Mouse (Mus musculus) adrenal gland, postnatal 36 days (tissue): ENCODE measurements around the gene Gm884. TPM values are rescaled to one million over a fixed set of nuclear protein-coding genes. Genes with fewer than 3 reads are reported as not detected.

ENCODE experiments used
- DNase-seq, 2 experiments: peaks; one replicate each; pipeline ENCODE4 v3.0.0; 2021; ENCODE audit warnings: mixed read lengths in 1 of 2
- long read RNA-seq, 2 experiments: library from polyadenylated mRNA; stranded (forward); transcript quantifications; one replicate each; pipeline ENCODE4 v2.0.0; 2021; ENCODE audit warnings: borderline sequencing depth in 2 of 2
- total RNA-seq, 2 experiments: library from RNA; stranded (reverse); gene quantifications; 2 replicates each; pipeline ENCODE4 v1.2.3; 2021

Gene Gm884
- total RNA-seq = not detected
- long read RNA-seq, experiment 1 = 0 reads
- long read RNA-seq, experiment 2 = 0 reads

DNA sequence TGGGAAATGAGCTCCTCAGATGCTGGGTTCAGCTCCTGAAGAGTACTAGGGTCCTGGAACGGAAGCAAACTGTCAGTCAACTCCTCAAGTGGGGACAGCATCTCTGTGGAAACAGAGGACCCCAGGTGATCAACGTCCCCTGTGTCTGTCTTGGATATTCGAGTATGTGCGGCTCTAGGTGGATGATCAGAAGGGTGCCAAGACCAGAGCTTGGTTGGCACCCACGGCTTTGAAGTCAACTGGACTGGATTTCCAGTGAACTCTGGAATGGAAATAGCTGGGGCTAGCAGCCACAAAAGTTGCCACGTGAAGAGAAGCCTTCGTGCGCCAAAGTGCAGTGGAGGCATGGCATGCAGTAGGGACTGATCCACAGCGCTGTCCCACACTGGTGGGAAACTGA, at the start of gene Gm884:
Gm884 (minus strand) TSS at position 101 of the 400 bp plus-strand sequence.
- DNase-seq = no peak

DNA sequence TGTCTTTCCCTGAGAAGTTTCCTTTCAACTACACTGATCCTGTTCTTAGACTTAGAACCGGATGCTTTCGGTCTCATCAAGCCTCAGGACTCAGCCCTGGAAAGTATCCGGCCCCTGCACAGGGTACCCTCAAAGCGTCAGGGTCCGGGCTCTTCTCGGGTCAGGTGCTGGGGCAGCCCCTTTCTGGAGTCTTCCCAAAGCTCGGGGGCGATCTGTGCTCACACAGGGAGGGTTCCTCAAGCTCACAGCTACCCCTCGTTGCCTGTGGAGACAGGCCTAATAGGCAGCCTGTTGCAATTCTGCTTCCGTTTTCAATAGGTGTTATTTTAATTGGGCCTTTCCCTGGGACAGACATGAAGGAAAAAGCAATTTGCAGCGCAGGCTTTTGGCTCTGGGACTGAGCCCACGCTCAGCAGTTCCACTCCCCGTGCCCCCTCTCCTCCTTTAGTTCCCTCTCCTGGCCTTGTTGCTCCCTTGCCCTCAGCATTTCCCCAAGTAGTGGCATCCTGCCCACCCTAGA, 46.0 kb upstream of the Gm884 start:
- no peak for DNase-seq

DNA sequence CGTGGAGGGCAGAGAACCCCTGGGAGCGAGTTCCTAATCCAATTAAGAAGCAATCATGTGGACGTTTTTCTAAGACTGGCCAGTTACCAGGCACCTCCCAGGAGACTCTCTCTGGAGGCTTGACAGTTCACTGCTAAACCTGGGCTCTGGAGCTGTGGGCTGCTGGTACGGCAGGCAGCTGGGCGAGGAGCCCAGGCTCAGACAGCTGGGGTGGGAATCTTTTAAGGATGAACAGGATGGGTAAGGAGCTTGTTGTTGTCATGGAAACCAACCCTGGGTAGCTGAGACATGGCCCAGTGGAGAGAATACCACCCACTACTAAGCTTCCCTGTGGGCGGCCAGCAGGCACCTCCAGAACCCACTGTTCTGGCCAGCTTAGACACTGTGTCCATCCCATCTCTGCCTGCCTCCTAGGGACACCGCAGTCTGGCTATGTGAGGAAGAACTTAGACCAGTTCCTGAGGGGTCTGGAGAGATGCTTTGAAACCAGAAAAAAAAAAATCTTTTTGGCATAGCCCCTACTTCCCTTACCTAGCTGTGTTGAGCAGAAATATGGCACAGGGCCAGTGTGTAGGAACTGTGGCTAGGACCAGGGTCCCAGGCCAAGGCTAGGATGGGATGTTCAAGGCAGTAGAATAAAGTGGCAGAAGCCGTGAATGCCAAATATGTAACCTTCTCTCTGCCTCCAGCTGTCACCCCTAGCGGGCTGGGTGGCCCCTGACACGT, 45.4 kb upstream of the Gm884 start:
- DNase-seq = peak in 1 of 2 experiments; percentile 28

DNA sequence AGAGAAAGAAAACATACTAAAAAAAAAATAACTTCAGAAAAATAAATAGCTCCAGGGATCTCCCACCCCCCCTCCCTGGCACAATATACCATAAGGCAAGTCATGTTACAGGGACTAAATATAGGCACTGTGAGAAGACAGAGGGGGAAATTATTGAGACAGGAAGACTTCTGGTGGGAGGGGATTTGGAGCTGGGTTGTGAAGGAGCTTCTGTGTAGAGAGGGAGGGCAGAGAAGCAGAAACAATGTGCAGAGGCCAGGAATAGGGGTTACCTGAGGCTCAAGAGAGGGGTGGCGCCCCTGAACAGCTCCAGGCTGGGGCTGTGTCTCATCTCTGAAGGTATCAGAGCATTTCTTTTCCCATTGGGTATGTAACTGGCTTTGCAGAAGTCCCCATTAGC, 44.8 kb upstream of the Gm884 start:
- DNase-seq = no peak

DNA sequence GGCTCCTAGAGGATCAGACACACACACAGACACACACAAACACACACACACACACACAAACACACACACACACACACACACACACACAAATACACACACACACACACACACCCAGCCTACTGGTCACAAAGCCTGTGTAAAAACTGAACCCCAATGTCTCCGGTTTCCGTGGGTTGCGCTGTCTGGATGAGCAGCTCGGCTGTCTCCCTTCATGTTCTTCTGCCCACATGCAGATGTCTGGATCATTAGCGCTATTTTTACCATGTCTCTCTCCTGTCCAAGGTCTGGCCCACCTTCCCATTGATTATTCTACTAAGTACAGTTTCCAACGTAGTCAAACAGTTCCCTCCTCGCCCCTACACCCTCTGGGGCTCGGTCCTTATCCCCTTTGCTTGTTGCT, 42.2 kb upstream of the Gm884 start:
- no peak for DNase-seq

DNA sequence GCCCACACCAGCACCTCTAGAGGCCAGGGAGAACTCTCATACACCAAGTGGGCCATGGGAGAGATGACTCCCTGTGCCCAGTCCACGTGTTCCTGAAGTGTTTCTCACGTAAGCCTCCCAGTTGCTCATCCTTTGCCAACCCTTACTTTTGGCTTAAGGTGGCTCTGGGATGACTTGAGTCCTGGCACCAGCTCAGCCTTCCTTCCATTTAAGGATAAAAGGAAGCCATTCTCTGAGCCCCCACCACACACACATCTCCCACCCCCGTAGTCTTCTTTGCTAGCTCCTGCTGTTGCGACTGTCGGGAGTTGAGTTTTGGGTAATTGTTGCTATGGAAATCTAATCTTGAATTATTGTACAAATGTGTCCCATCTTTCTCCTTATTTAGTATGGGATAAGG, 41.6 kb upstream of the Gm884 start:
- DNase-seq = no peak

DNA sequence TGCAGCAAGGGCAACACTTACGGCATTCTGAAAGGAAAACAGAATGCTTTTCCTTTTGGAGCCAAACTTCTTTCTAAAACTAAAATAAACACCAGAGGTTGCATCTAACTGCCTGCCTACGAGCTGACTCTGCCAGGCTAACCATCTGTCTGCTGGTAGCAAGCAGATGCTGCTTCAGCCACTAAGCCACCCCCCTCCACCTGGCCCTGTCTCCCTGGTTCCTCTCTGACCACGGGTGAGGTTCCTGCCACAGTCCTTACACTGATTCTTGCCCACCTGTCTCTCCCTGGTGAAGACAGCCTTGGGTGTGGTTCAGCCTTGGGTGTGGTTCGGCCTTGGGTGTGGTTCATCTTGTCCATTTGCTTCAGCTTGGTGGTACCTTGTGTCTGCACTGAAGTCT, 40.9 kb upstream of the Gm884 start:
- DNase-seq = no peak

DNA sequence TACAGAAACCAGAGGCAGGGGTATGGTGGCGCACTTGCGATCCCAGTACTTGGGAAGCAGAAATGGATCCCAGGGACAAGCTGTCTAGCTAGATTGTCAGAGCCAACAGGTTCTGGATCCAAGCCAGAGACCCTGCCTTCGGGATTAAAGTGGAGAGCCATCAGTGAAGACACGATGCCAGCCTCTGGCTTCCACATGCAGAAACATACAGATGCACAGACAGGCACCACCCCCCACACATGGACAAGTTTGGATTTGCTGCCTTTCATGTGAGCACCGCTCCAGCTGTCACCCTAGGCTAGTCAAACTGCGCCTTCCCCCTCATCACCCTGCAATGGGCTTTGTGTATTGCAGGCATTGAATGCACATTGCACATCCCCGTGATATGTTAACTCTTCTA, 37.2 kb upstream of the Gm884 start:
- no peak for DNase-seq

DNA sequence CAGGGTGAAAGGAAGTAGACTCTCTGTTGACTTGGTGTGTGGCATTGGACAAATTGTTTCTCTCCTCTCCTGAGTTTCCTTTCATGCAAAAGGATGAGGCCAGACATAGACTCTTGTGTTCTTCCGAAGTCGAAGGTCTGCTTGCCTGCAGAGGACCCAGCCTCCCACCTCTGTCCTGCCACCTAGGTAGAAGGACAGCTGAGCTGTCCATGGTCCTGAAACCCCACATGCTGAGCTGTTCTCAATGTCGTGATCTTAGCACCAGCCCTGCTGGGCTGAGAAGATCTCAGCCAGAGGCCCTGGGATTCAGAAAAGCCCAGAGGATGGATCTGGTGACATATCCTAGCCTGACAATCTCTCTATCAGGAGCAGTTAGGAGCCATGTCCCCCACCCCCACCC, 35.6 kb upstream of the Gm884 start:
- peak; percentile 62 to 71 for DNase-seq

DNA sequence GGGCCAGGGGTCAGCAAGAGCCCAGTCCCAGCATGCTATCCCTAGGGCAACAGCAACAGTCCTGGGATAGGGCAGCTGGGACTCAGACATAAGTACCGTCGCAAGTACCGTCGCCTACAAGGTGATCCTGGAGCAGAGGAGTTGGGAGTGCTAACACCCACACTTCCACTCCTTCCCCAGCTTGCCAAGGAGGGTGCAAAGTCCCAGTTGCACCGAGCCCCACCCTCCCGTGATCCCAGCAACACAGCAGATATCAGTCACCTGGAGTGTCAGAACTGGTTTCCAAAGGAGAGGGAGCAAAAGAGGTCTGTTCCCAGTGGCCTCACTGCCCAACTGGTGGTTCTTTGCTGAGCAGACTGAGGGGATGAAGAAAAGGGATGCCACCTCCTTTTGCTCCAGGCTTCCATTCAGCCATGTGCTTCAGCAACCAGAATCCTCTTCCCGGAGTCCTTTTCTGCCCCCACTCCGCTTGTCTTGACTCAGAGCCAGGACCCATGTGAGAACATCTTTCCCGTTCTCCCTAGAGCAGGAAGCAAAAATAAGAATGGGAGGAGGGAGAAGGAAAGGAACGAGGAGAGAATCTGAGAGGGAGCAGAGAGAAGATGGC, 32.5 kb upstream of the Gm884 start:
- DNase-seq = no peak

DNA sequence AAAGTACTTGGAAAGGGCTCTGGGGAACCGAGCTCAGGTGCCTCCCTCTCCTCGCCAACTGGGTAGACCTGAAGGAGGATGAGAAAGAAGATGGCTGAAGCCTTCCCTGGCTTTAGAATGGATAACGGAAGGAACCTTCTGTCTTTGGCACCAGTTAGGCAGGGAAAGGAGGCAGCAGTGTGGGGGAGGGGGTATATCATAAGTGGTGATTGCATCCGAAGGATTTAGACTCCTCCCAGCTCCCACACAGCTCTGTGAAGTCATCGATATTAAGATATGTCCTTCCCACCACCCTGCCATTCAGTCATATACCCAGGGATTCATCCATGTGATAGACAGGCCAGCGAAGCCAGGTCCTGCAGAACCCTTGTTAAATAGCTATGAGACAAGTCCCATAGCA, 30.5 kb upstream of the Gm884 start:
- DNase-seq = no peak

DNA sequence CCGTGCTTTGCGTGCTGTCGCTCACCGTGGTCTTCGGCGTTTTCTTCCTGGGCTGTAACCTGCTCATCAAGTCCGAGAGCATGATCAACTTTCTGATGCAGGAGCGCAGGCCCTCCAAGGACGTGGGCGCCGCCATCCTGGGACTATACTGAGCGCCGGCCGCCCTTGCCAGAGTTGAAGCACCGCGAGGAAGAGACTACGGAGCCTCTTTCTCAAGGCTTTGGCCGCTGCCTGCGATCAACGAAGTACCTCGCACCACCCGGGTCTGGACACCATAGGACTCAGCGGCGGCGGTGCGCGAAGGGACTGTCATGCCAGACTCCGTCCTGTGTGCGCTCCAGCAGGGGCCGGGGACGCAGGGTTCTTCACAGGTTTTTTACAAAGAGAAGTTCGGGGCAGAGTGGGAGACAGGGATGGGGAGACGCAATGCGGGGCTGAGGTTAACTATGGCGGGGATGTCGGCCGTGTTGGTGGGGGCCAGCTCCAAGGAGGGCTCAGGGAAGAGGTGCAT, 29.1 kb upstream of the Gm884 start:
- DNase-seq = no peak

DNA sequence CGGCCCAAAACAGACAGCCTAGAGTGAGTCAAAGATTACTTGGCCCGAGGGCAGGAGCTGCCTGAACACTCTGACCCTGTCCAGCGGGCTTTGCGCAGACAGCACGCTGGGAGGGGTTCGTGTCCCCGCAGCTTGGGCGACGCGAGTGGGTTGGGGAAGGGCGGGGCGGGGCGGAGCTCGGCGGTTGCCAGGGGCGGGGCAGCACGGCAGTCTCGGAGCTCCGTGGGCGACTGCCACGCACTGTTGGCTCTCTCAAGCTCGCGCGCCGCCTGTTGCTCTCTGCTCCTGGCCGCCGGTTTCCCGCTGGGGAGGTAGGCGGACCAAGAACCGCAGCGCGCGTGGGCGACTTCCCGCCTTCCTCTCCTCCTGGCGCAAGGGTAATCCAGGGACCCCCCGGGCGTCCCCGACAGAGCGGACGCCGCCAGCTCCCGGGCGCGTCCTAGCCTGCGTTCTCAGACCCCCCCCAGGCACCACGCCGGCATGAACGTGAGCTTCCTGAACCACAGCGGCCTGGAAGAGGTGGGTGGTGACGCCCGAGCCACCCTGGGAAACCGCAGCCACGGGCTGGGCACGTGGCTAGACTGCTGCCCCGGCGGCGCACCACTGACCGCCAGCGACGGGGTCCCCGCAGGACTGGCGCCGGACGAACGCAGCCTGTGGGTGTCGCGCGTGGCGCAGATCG, 28.5 kb upstream of the Gm884 start, which contains the start of gene Rprml:
Rprml (plus strand) TSS at position 270 of the 682 bp plus-strand sequence.
- DNase-seq = peak in 1 of 2 experiments; percentile 13

DNA sequence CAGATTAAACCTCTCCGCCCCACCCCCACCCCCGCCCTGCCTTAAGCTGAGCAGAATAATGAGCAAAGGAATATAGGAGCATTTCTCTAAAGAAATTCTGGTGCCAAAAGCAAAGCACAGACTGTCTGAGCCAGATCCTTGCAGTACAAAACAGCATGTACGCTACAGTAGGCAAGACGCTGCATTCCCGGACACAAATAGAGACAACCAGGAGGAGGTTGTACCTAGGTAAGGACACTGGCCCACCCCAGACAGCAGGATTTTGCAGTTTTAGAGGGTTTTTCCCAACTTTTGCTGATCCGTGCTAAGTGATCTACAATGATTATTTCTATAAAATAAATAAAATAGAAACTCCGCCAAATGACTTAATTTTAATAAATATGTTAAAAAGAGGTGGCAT, 27.7 kb upstream of the Gm884 start:
- no peak for DNase-seq

DNA sequence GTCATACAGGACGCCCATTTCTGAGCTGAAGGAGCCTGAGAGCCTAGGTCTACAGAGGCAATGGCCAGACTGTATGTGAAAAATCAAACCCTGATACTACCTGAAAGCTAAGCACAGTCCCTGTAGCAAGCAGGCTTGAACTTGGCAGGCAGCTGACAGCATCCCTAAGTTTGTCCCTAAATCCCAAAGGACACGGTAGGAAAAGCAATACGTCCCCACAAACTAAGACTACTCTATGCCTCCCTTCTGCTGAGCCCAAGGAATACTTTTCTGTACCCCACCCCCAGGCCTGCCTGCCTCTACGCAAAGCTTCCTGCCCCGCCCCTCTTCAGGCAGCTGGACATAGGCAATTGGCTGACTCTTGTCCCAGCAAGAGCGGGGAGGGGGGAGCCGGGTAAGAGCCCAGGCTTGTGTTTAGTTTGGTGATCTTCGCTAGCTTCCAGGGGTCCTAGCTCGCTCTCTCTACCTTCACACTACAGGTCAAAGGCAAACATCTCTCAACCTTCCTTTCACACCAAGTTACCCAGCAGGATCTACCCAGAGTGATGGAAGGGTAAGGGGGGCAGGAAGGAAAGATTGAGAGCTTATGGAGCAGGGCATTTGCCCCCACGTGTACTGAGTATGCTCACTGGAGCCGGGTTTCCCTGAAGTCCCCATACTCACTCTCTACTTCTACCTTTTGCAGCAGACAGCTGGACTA, 27.1 kb upstream of the Gm884 start:
- DNase-seq = no peak

DNA sequence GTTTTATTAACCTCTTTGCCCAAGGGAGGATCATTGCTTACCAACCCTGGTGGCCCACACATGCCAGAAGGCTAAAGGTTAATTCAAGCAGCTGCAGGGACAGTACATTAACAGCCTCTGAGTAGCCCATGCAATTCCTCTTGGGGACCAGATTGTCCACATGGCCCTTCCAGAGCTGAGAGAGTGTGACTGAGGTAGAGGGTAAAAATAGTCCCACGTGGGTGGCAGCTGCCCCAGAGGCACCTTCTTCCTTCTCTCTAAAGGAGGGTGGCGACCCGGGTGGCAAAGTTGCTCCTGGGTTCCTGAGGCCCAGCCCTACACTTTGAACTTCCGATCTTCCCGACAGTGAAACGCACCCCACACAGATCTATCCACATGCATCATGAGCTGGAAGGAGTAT, 25.4 kb upstream of the Gm884 start:
- no peak for DNase-seq

DNA sequence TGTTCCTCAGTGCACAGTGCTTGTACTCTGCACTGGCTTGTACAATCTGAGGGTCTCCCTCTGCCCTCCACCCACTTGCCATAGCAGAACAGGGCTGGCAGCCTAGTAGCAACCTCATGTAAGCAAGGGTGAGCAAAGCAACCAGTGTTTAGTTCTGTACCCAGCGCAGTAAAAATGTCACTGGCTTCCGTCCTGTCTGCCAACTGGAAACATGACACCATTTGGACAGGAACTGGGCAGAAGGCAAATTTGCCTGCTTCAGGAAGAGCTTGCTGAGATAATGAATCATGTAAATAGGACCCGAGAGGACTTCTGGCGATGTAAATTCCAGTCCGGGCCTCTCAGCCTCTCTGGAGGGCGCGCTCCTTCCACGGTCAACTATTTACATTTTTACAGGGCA, 24.8 kb upstream of the Gm884 start:
- DNase-seq = no peak

DNA sequence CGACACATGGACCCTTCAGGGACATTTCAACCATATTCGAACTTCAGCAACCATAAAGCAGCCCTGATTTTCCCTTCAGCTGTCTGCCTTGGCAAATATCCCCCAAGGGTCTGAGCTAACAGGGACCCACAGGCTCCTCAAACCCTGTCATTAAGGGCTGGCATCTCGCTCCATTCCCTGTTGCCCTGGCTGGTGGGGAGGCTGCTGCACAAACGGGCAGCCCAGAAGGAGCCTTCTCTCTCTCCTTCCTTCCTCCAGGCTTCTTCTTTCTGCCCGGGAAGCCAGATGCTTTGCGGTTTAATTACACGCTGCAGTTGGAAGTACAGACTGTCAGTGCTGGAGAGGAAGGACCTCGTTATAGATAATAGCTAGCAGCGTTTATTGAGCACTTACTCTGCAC, 22.3 kb upstream of the Gm884 start:
- no peak for DNase-seq

DNA sequence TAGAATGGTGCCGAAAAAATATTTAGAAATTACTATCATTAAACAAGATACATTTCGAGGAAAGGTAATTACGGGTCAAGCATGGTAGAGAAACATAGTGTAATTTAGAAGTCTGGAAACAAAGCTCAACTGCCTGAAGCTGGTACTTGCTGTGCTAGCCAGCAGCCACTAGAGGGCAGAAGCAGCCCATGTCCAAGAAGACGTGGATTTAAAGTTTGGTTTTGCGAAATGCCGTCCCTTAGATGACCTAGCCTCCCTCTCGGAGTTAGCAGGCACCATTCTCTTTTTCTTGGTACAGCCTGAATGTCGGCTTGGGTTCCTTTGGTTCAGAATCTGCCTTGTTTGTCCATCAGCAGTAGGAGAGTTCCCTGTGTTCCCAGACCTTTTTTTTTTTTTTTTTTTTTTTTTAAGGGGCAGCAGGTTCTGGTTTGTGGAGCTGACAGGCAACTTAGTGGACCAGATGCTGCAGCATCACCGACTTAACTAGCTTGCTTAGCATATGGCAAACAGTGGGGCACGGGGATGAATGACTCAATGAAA, 18.5 kb upstream of the Gm884 start:
- DNase-seq = peak; percentile 63 to 69

DNA sequence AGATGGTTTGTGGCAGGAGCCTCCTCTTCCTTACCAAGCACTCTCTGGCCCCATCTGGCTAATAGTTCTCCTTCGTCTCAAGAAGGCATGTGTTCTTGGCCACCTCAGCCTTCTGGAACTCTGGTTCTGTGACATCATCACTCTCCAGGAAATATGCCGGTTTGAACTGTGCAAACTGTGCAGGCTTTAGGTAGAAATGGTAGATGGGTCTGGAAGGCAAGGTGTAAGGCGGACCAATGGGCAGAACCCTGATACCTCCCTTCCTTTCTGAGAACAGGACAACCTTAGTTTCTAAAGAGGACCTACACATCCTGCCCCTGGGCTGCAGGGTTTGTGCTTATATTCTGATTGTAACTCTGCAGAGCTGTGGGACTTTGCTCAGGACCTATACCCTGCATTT, 17.9 kb upstream of the Gm884 start, which contains the start of gene Lyzl6:
Lyzl6 (minus strand) TSS at position 101 of the 400 bp plus-strand sequence.
- DNase-seq = no peak

DNA sequence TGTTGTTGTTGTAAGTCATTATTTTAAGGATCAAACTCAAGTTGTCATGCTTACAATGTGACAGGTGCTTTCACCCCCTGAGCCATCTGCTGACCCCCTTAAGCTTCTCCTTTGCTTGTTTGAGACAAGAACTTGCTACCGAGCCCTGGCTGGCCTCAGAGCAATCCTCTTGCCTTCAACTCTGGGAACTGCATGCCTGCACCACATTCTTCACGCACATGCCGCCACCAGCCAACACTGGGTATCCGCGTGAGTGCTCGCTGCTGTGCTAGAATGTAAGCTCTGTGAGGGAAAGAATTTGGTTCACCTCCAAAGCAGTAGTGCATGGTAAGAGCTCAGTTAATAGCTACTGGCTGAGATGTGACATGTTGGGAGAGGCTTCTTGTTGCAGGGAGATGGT, 15.3 kb upstream of the Gm884 start:
- no peak for DNase-seq

DNA sequence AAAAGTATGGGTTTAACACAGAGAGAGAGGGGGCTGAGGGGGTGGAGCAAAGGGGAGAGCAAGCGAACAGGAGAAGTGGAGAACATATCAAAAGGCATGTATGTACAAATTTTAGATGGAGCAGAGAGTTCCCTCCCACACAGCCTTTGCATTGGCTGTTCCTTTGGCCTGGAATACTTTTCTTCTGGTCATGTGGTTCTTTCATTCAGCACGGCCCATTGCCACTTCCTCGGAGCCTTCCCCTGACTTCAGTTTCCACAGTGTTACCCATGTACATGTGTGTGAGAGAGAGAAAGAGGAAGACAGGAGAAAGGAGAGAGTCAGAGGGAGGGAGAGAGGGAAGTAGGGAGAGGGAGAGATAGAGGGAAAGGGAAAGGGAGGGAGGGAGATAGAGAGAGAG, 14.5 kb upstream of the Gm884 start:
- no peak for DNase-seq
